Mouse (Mus musculus): ENCODE measurements around the gene Ubap1l.

The Ubap1l gene

GRCm38 (mm10) chr9:65411326-65411725, 50.5 kb downstream of the Ubap1l start:
- DNase-seq (ENCODE audit: low spot score) = no peak

DNA sequence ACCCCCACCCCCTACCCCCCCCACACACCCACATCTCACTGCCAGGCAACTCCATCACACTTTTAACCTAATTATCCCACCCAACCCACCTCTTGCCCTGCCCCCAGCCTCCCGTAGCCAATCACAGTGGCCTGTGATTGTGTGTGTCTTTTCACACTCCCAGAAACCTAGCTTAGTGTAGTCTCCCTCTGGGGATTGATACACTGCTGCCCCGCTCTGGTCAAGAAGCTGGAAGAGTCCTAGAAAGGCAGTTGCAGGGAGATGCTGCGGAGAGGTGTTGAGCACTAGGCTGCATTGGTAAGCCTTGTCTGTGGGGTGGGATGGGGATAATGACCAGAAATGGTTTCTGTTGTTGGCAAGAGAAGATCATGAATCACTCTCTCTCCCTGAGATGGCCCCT, 56.9 kb downstream of the Ubap1l start:
- no peak for DNase-seq (ENCODE audit: low spot score)

DNA sequence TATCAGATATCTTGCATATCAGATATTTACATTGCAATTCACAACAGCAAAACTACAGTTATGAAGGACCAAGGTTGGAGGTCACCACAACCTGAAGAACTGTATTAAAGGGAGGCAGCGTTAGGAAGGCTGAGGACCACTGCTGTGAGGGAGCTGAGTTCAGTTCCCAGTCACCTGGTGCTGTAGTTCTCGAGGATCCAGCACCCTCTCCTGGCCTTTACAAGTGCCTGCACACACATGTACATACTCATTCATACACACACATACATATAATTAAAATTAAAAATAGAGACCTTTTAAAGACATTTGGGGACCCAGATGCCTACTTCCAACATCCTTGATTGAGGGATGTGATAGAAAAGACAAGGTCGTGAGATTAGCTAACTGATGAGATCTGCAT, 58.8 kb downstream of the Ubap1l start:
- no peak for DNase-seq (ENCODE audit: low spot score)

DNA sequence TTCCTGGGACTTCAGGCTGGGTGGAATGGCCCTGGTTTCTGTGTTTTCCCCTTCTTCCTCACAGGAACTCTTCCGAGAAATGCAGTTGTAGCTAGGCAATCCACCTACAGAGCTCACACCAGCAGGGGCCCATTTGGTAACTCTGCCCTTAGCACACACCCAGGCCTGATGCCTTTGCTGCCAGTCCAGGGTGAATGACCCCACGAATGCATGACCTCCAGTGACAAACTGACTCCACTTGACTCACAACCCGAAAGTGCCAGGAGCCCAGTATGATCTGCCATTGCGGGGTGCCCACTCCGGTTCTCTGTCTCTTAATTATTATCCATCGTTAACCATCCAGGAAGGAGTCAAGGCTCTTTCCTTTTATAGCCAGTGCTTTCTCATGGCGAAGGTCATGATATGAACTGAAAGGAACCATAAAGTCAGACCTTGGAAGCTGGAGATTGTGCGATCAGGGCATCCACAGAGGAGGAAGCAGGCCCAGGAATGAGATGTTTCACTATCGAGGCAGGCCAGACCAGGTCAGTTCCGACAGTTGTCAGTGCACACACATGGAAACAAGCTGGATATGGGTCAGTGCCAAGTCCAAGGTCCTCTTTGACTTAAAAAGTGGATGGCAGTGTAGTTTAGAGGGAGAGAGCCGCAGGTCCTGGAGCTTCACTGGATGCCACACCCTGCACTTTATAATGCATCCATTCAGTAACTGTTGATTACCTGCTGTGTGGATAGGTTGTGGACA, 62.1 kb downstream of the Ubap1l start, which contains the start of gene Slc51b:
TSS of gene Slc51b (minus strand) at position 196 of the 742 bp plus-strand sequence.
- DNase-seq (ENCODE audit: low spot score) = no peak

DNA sequence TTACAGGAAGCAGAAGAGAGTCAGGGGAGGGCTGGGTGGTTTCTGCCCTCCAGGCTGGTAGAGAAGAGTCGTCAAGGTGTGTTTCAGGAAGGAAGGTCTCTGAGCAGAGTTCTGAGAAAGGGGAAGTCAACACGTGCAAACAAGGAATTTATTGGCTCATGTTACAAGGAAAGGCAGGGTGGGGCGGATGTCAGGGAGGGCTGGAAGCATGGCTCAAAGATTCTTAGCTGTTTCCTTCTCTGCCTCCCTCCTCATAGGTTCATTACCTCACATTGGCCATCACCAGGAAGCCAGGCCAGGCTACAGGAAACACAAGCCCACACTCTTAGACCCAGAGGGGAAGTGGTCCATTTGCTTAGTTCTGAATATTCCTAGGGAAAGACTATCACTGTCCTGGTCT, 63.6 kb downstream of the Ubap1l start:
- DNase-seq (ENCODE audit: low spot score) = no peak

DNA sequence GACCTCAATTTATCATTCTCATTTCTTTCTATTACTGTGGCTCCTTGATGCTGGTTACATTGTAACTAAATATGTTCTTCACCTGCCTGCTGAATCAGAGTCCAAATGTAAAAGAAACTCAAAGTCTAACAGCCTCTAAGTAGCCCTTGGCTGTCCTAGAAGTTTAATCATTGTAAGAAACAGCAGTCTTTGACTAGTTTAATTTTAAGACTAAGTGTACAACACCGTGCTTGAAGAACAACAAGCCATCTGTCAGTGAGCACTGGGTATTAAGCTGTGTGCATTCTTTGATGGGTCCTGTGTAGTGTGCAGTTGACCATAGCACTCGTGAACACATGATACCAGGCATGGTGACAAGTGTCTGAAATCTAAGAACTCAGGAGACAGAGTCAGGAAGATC, 66.7 kb downstream of the Ubap1l start:
- DNase-seq (ENCODE audit: low spot score) = no peak

GRCm38 (mm10) chr9:65428003-65428402, 67.2 kb downstream of the Ubap1l start:
- DNase-seq (ENCODE audit: low spot score) = no peak

All from layer of hippocampus, adult 9-10 months (tissue).